Mouse (Mus musculus): Measurements from ENCODE around the gene Becn1. TPM values are rescaled to one million over a fixed set of nuclear protein-coding genes. Genes with fewer than 3 reads are reported as not detected.
A peak's percentile ranks its signal among the peaks of the same experiment; 100 is the strongest.

The Becn1 gene
- total and polyA plus RNA-seq, 2 experiments from 2014 or later: 95.3 to 145 TPM

DNA sequence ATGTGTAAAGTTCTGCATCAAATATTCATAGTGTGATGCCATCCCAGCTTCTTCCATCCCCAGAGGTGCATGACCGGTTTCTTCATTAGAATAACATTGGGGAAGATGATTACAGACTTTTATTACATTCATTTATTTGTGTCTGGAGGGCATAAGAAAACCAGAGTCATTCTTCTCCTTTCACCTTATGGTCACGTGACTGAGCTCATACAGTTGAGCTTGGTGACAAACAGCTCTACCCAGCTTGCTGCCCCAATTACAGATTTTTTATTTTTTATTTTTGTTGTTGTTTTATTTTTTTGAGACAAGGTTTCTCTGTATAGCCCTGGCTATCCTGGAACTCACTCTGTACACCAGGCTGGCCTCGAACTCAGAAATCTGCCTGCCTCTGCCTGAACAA is 29.6 kb downstream of the Becn1 start:
- ATAC-seq: no peak
- Histone ChIP-seq H3K9ac (replicated peaks; ENCODE audit: low read length) (no peak overlapping the region), H3K27me3 (ENCODE audit: insufficient read depth, low read length) (no peaks in the 10 kb centered on the region), H3K4me3 (ENCODE audit: low read length) (no peak overlapping the region), H3K36me3 (ENCODE audit: insufficient read depth, low read length) (no peaks in the 10 kb centered on the region), H3K4me1 (ENCODE audit: insufficient read depth, low read length) (peaks cover 9% of the 10 kb centered on the region), H3K9me3 (ENCODE audit: low read length) (no peaks in the 10 kb centered on the region), H3K27ac (no peak overlapping the region), H3K4me2 (ENCODE audit: low read depth, low read length) (no peak overlapping the region)
- 83% methylated on average over 3 of the region's 3 CpGs for WGBS
- no peak for DNase-seq (ENCODE audit: low spot score)
- TF ChIP-seq CTCF (IDR thresholded peaks at IDR 0.05; ENCODE audit: low read depth): no peak

DNA sequence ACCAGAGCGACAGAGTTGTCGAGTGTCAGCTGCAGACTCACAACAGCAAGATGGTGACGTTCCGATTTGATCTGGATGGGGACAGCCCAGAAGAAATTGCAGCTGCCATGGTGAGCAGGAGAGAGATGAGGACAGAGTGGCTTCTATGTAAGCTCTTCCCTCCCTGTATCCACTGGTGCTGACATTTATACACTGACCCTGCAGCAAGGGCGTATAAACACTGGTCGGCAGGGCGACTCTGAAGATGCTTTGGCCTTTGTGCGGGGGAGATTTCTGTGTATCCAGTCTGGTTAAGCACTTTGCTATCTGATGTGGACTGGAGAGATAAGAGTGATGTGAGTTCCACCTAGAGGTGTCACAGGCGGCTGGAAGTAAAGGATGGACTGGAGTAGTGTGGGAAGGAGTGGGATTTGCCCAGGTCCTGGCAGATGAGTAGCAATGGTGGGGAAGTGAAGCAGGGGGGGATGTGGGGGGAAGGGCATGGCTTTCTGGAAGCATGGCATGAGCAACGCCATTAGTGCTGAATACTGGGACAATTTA is 32.4 kb downstream of the Becn1 start:
- DNase-seq (ENCODE audit: low spot score) (peak; percentile 64), ATAC-seq (0 out of 2 replicates have a peak, but pooled peaks have one; percentile 66)
- Histone ChIP-seq H3K9ac (replicated peaks; ENCODE audit: low read length) (no peak overlapping the region), H3K27ac (peak overlapping the region; percentile 67; the same call in 1 of the 2 replicates), H3K4me1 (ENCODE audit: insufficient read depth, low read length) (peaks cover 8% of the 10 kb centered on the region), H3K4me3 (ENCODE audit: low read length) (no peak overlapping the region), H3K27me3 (ENCODE audit: insufficient read depth, low read length) (peaks cover 4% of the 10 kb centered on the region; the same call in 1 of the 2 replicates), H3K4me2 (ENCODE audit: low read depth, low read length) (0 out of 2 replicates have a peak overlapping the region, but pooled peaks have one; percentile 5), H3K9me3 (ENCODE audit: low read length) (no peaks in the 10 kb centered on the region), H3K36me3 (ENCODE audit: insufficient read depth, low read length) (no peaks in the 10 kb centered on the region)
- TF ChIP-seq CTCF (IDR thresholded peaks at IDR 0.05; ENCODE audit: low read depth): no peak
- 40% methylated on average over 10 of the region's 10 CpGs for WGBS

DNA sequence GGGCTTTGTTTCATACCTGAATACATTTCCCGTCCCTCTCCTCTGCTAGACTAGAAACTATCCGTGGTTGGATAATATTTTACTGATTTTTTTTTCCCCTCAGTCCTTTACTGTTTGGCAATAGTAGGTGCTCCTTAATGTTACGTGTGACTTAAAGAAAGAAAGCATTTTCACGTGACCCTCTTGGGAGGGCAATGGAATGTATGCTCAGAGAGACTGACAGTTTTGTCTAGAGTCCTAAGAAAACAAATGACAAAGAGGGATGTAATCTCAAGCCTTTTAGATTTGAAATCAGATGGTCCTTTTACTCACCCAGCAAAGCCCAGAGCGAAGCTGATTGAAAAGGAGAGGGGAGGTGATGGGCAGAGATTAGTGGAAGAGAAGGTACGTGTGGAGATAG is 36.2 kb downstream of the Becn1 start:
- Histone ChIP-seq H3K4me1 (ENCODE audit: insufficient read depth, low read length) (peaks cover 9% of the 10 kb centered on the region), H3K4me3 (ENCODE audit: low read length) (no peak overlapping the region), H3K27ac (no peak overlapping the region), H3K9me3 (ENCODE audit: low read length) (no peaks in the 10 kb centered on the region), H3K36me3 (ENCODE audit: insufficient read depth, low read length) (no peaks in the 10 kb centered on the region), H3K27me3 (ENCODE audit: insufficient read depth, low read length) (peaks cover 15% of the 10 kb centered on the region), H3K4me2 (ENCODE audit: low read depth, low read length) (peak overlapping the region; percentile 53), H3K9ac (replicated peaks; ENCODE audit: low read length) (no peak overlapping the region)
- TF ChIP-seq CTCF (IDR thresholded peaks at IDR 0.05; ENCODE audit: low read depth): no peak
- no peak for ATAC-seq
- DNase-seq (ENCODE audit: low spot score): no peak
- 23% methylated on average over 6 of the region's 6 CpGs for WGBS

DNA sequence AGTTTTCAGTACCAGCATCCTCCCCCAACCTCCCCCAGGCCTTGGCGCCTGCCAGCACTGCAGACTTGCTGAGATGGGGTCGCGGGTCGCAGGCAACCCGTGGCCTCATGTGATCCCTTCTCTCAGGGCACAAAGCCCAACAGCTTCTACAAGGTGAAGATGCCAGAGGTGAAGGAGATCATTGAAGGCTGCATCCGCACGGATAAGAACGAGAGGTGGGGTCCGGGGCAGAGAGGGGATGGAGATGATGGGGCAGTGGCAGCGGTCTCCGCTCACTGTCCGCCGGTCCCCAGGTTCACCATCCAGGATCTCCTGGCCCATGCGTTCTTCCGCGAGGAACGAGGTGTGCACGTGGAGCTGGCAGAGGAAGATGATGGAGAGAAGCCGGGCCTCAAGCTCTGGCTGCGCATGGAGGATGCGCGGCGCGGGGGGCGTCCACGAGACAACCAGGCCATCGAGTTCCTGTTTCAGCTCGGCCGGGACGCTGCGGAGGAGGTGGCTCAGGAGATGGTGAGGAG is 37.1 kb downstream of the Becn1 start:
- DNase-seq (ENCODE audit: low spot score) (peak; percentile 11), ATAC-seq (no peak)
- H3K4me1 ChIP-seq (ENCODE audit: insufficient read depth, low read length): peaks cover 18% of the 10 kb centered on the region
- H3K4me3 ChIP-seq (ENCODE audit: low read length): peak overlapping the region; percentile 29
- 3% methylated on average over 31 of the region's 31 CpGs for WGBS
- no peaks in the 10 kb centered on the region for H3K9me3 ChIP-seq (ENCODE audit: low read length)
- H3K27ac ChIP-seq: no peak overlapping the region
- H3K4me2 ChIP-seq (ENCODE audit: low read depth, low read length): peak overlapping the region; percentile 53
- H3K9ac ChIP-seq (replicated peaks; ENCODE audit: low read length): peak overlapping the region; percentile 25; the same call in 1 of the 2 replicates
- no peak for TF ChIP-seq CTCF (IDR thresholded peaks at IDR 0.05; ENCODE audit: low read depth)
- no peaks in the 10 kb centered on the region for H3K36me3 ChIP-seq (ENCODE audit: insufficient read depth, low read length)
- peaks cover 15% of the 10 kb centered on the region for H3K27me3 ChIP-seq (ENCODE audit: insufficient read depth, low read length)

DNA sequence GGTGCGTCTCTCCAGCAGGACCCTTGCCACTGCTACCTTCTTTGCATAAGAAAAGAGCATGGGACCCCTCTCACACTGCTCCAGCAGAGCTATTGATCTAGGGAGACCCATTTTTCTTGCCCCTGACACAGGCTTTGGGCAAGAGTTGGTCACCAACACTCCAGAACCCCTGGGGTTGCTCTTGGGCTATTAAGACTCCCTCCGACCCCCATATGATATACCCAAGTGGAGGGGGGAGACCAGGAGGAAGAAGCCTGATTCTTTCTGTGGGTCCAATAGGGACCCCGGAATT is 38.2 kb downstream of the Becn1 start:
- WGBS: 11% methylated on average over 3 of the region's 3 CpGs
- 0 out of 2 replicates have a peak, but pooled peaks cover 1% of the 10 kb centered on the region for H3K36me3 ChIP-seq (ENCODE audit: insufficient read depth, low read length)
- no peak for TF ChIP-seq CTCF (IDR thresholded peaks at IDR 0.05; ENCODE audit: low read depth)
- no peak overlapping the region for H3K4me2 ChIP-seq (ENCODE audit: low read depth, low read length)
- peaks cover 20% of the 10 kb centered on the region for H3K4me1 ChIP-seq (ENCODE audit: insufficient read depth, low read length)
- H3K4me3 ChIP-seq (ENCODE audit: low read length): no peak overlapping the region
- H3K27ac ChIP-seq: no peak overlapping the region
- H3K9ac ChIP-seq (replicated peaks; ENCODE audit: low read length): no peak overlapping the region
- DNase-seq (ENCODE audit: low spot score) (no peak), ATAC-seq (no peak)
- peaks cover 15% of the 10 kb centered on the region for H3K27me3 ChIP-seq (ENCODE audit: insufficient read depth, low read length)
- H3K9me3 ChIP-seq (ENCODE audit: low read length): no peaks in the 10 kb centered on the region

DNA sequence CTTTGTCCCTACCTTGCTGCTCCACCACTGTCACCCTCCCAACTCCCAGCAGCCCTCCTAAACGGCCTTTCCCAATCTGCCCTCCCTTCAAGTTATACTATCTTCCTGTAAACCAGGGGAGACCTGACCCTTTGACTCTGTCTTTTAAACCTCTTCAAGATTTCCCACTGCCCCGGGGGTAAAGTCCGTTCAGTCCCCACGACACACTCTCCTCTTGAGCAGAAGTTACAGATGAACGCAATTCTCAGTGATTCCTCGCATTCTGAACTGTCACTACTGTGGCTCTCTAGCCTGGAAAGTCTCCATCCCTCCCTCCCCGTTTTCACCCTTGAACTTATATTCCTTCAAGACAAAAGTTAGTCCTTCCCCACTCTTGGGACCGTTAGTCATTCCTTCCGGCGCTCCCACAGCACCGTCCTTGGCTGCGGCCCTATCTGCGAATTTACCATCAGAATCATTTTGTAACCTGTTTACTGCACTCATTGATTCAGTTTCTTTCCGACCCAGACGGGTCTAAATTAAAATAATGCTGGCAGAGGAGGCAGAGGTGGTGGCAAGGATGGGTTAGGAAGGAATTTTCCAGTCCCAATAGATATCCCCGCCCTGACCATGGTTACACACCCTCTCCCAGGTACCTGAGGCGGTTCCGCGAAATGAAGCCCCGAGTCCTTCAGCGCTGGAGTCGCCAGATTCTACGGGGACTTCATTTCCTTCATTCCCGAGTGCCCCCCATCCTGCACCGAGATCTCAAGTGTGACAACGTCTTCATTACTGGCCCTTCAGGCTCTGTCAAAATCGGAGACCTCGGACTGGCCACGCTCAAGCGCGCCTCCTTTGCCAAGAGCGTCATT is 38.7 kb downstream of the Becn1 start:
- ATAC-seq (no peak), DNase-seq (ENCODE audit: low spot score) (no peak)
- Histone ChIP-seq H3K4me1 (ENCODE audit: insufficient read depth, low read length) (peaks cover 20% of the 10 kb centered on the region), H3K27me3 (ENCODE audit: insufficient read depth, low read length) (peaks cover 15% of the 10 kb centered on the region), H3K4me3 (ENCODE audit: low read length) (no peak overlapping the region), H3K36me3 (ENCODE audit: insufficient read depth, low read length) (0 out of 2 replicates have a peak, but pooled peaks cover 5% of the 10 kb centered on the region), H3K9ac (replicated peaks; ENCODE audit: low read length) (no peak overlapping the region), H3K9me3 (ENCODE audit: low read length) (no peaks in the 10 kb centered on the region), H3K4me2 (ENCODE audit: low read depth, low read length) (no peak overlapping the region), H3K27ac (no peak overlapping the region)
- TF ChIP-seq CTCF (IDR thresholded peaks at IDR 0.05; ENCODE audit: low read depth): no peak
- 6% methylated on average over 32 of the region's 32 CpGs for WGBS
